ENCODE assay signal across 10 mouse cellular contexts in genomic region chr6:52239625-52240388, GRCm38 (mm10). TPM values are rescaled to one million over a fixed set of nuclear protein-coding genes. Genes with fewer than 3 reads are reported as not detected.
DNase-seq lines count a peak whose midpoint lies in the region; ATAC-seq and TF ChIP-seq lines count a peak whose summit lies in the region.
"Had no signal": no experiment of that assay in that cellular context is flagged by ENCODE, and none has a peak within 500 bp of the region (broad histone marks: within the 10 kb centered on the region; RNA-seq: fewer than 3 reads in every experiment).

No protein-coding gene starts in this region.

- peaks cover 94% of the 10 kb centered on the region for H3K27me3 ChIP-seq in forebrain, embryonic 12.5 days
- H3K27me3 ChIP-seq in forebrain, postnatal 0 days (ENCODE audit: insufficient read depth, low read length), result peaks cover 98% of the 10 kb centered on the region
- peaks cover 97% of the 10 kb centered on the region for H3K27me3 ChIP-seq in megakaryocyte, embryonic 14.5 days (replicated peaks)
- peaks cover 89% of the 10 kb centered on the region for H3K27me3 ChIP-seq in intestine, embryonic 15.5 days (replicated peaks)
- H3K27me3 ChIP-seq in neural tube, embryonic 14.5 days (ENCODE audit: control insufficient read depth, insufficient read depth, low read length), result peaks cover 18% of the 10 kb centered on the region

- WGBS in forebrain, embryonic 12.5 days, result 1% methylated on average over 30 of the region's 30 CpGs
- 2% methylated on average over 30 of the region's 30 CpGs for WGBS in forebrain, postnatal 0 days
- 2% methylated on average over 30 of the region's 30 CpGs for WGBS in intestine, embryonic 15.5 days
- 1% methylated on average over 30 of the region's 30 CpGs for WGBS in neural tube, embryonic 14.5 days

- TF ChIP-seq CTCF in forebrain, postnatal 0 days (IDR thresholded peaks at IDR 0.05; ENCODE audit: low read depth), result no peak

- H3K4me1 ChIP-seq in forebrain, embryonic 12.5 days, result 0 out of 2 replicates have a peak, but pooled peaks cover 4% of the 10 kb centered on the region
- H3K4me1 ChIP-seq in forebrain, postnatal 0 days (ENCODE audit: insufficient read depth), result no peaks in the 10 kb centered on the region
- H3K4me1 ChIP-seq in megakaryocyte, embryonic 14.5 days, result peaks cover 15% of the 10 kb centered on the region
- H3K4me1 ChIP-seq in intestine, embryonic 15.5 days (replicated peaks), result peaks cover 9% of the 10 kb centered on the region; the same call in 1 of the 2 replicates
- H3K4me1 ChIP-seq in neural tube, embryonic 14.5 days (ENCODE audit: control insufficient read depth, insufficient read depth, low read length), result no peaks in the 10 kb centered on the region; the same call in 1 of the 2 replicates

- H3K36me3 ChIP-seq in forebrain, embryonic 12.5 days (replicated peaks), result no peaks in the 10 kb centered on the region
- no peaks in the 10 kb centered on the region for H3K36me3 ChIP-seq in forebrain, postnatal 0 days (ENCODE audit: insufficient read depth)
- H3K36me3 ChIP-seq in megakaryocyte, embryonic 14.5 days (replicated peaks; ENCODE audit: low read length), result no peaks in the 10 kb centered on the region
- H3K36me3 ChIP-seq in intestine, embryonic 15.5 days, result no peaks in the 10 kb centered on the region
- H3K36me3 ChIP-seq in neural tube, embryonic 14.5 days (ENCODE audit: control insufficient read depth, insufficient read depth, low read length), result no peaks in the 10 kb centered on the region

- ATAC-seq in forebrain, embryonic 12.5 days (ENCODE audit: low FRiP score), result no peak
- no peak for ATAC-seq in forebrain, postnatal 0 days
- ATAC-seq in megakaryocyte, adult 5-6 weeks (ENCODE audit: poor library complexity, severe bottlenecking), result no peak
- ATAC-seq in intestine, embryonic 15.5 days, result no peak
- no peak for ATAC-seq in neural tube, embryonic 14.5 days (ENCODE audit: low read depth)
- no peak for ATAC-seq in cerebellum, adult (ENCODE audit: insufficient number of reproducible peaks, low FRiP score, low TSS enrichment)

- no peaks in the 10 kb centered on the region for H3K9me3 ChIP-seq in forebrain, embryonic 12.5 days
- H3K9me3 ChIP-seq in forebrain, postnatal 0 days (ENCODE audit: low read length), result no peaks in the 10 kb centered on the region
- peaks cover 2% of the 10 kb centered on the region; the same call in 1 of the 2 replicates for H3K9me3 ChIP-seq in megakaryocyte, embryonic 14.5 days
- no peaks in the 10 kb centered on the region for H3K9me3 ChIP-seq in intestine, embryonic 15.5 days
- no peaks in the 10 kb centered on the region for H3K9me3 ChIP-seq in neural tube, embryonic 14.5 days (ENCODE audit: control insufficient read depth, low read length)

- peak overlapping the region; percentile 13; the same call in 1 of the 2 replicates for H3K4me3 ChIP-seq in forebrain, embryonic 12.5 days (replicated peaks)
- no peak overlapping the region for H3K4me3 ChIP-seq in forebrain, postnatal 0 days (ENCODE audit: low read depth, low read length)
- peak overlapping the region; percentile 54 for H3K4me3 ChIP-seq in megakaryocyte, embryonic 14.5 days (replicated peaks)
- H3K4me3 ChIP-seq in intestine, embryonic 15.5 days (replicated peaks), result peak overlapping the region; percentile 26
- H3K4me3 ChIP-seq in neural tube, embryonic 14.5 days (ENCODE audit: low read depth, low read length), result peak overlapping the region; percentile 57

- H3K27ac ChIP-seq in forebrain, embryonic 12.5 days, result no peak overlapping the region
- no peak overlapping the region for H3K27ac ChIP-seq in forebrain, postnatal 0 days (ENCODE audit: low read depth, low read length)
- peak overlapping the region; percentile 25 for H3K27ac ChIP-seq in intestine, embryonic 15.5 days
- peak overlapping the region; percentile 96 for H3K27ac ChIP-seq in neural tube, embryonic 14.5 days (ENCODE audit: low read depth, low read length)

- no peak overlapping the region for H3K9ac ChIP-seq in forebrain, embryonic 12.5 days
- no peak overlapping the region for H3K9ac ChIP-seq in forebrain, postnatal 0 days
- H3K9ac ChIP-seq in intestine, embryonic 15.5 days, result 0 out of 2 replicates have a peak overlapping the region, but pooled peaks have one; percentile 3
- H3K9ac ChIP-seq in neural tube, embryonic 14.5 days (replicated peaks; ENCODE audit: low read depth, low read length), result peak overlapping the region; percentile 74

- DNase-seq in forebrain, postnatal 0 days, result no peak
- DNase-seq in spleen, postnatal 36 days (ENCODE audit: low spot score in 2 of 2), result no peak

- 0 out of 2 replicates have a peak overlapping the region, but pooled peaks have one; percentile 10 for H3K4me2 ChIP-seq in forebrain, embryonic 12.5 days
- H3K4me2 ChIP-seq in forebrain, postnatal 0 days (ENCODE audit: low read depth), result no peak overlapping the region
- H3K4me2 ChIP-seq in intestine, embryonic 15.5 days (replicated peaks), result peak overlapping the region; percentile 40
- H3K4me2 ChIP-seq in neural tube, embryonic 14.5 days (ENCODE audit: low read depth, low read length), result peak overlapping the region; percentile 90

RNA-seq across cellular contexts. Expression of gene Hoxa10, which starts 0.8 kb away (rescaled TPM):
- not detected in 2 replicates for polyA plus RNA-seq in forebrain, embryonic 12.5 days (2016; fragmentation: Nextera tagmentation; extraction: Ambion mirVana)
- total RNA-seq in forebrain, postnatal 0 days (2014; rRNA removed), result not detected in 2 replicates
- polyA plus RNA-seq in forebrain, postnatal 0 days (2015; fragmentation: Nextera tagmentation; extraction: Ambion mirVana), result not detected in 2 replicates
- polyA plus RNA-seq in megakaryocyte, embryonic 14.5 days (2012; ENCODE audit: insufficient read depth, low replicate concordance), result 0.10 TPM in 1 of 2 replicates, not detected in the other
- 0.07 TPM in 1 of 2 replicates, not detected in the other for total RNA-seq in megakaryocyte, adult 5-6 weeks (2015)
- 0.11 TPM in 1 of 2 replicates, not detected in the other for total RNA-seq in megakaryocyte, adult 5-6 weeks (2017)
- 11.4 and 20.2 TPM in 2 replicates for polyA plus RNA-seq in intestine, embryonic 15.5 days (2015; fragmentation: Nextera tagmentation; extraction: Ambion mirVana)
- polyA plus RNA-seq in neural tube, embryonic 14.5 days (2014; fragmentation: Nextera tagmentation; extraction: Ambion mirVana), result 50.5 and 79.4 TPM in 2 replicates
- total RNA-seq: adrenal gland, adult 2 months; layer of hippocampus, postnatal 14 days had no signal
- polyA plus RNA-seq: adrenal gland, adult 2 months had no signal

RNA-seq across cellular contexts. Expression of gene Hoxa11, which starts 5.8 kb away (rescaled TPM):
- polyA plus RNA-seq in forebrain, embryonic 12.5 days (2016; fragmentation: Nextera tagmentation; extraction: Ambion mirVana), result not detected in 2 replicates
- total RNA-seq in forebrain, postnatal 0 days (2014; rRNA removed), result not detected in 2 replicates
- polyA plus RNA-seq in forebrain, postnatal 0 days (2015; fragmentation: Nextera tagmentation; extraction: Ambion mirVana), result not detected in 2 replicates
- polyA plus RNA-seq in megakaryocyte, embryonic 14.5 days (2012; ENCODE audit: insufficient read depth, low replicate concordance), result not detected in 2 replicates
- total RNA-seq in megakaryocyte, adult 5-6 weeks (2015), result not detected in 2 replicates
- total RNA-seq in megakaryocyte, adult 5-6 weeks (2017), result not detected in 2 replicates
- polyA plus RNA-seq in intestine, embryonic 15.5 days (2015; fragmentation: Nextera tagmentation; extraction: Ambion mirVana), result 2.0 and 3.3 TPM in 2 replicates
- polyA plus RNA-seq in neural tube, embryonic 14.5 days (2014; fragmentation: Nextera tagmentation; extraction: Ambion mirVana), result 0.09 TPM in 1 of 2 replicates, not detected in the other
- total RNA-seq: adrenal gland, adult 2 months; layer of hippocampus, postnatal 14 days had no signal
- polyA plus RNA-seq: adrenal gland, adult 2 months had no signal

RNA-seq across cellular contexts. Expression of gene Hoxa9, which starts 8.9 kb away (rescaled TPM):
- polyA plus RNA-seq in forebrain, embryonic 12.5 days (2016; fragmentation: Nextera tagmentation; extraction: Ambion mirVana), result not detected in 2 replicates
- not detected in 2 replicates for total RNA-seq in forebrain, postnatal 0 days (2014; rRNA removed)
- polyA plus RNA-seq in forebrain, postnatal 0 days (2015; fragmentation: Nextera tagmentation; extraction: Ambion mirVana), result not detected in 2 replicates
- 3.8 TPM in 1 of 2 replicates, not detected in the other for polyA plus RNA-seq in megakaryocyte, embryonic 14.5 days (2012; ENCODE audit: insufficient read depth, low replicate concordance)
- 0.36 and 1.2 TPM in 2 replicates for total RNA-seq in megakaryocyte, adult 5-6 weeks (2015)
- 1.5 and 2.0 TPM in 2 replicates for total RNA-seq in megakaryocyte, adult 5-6 weeks (2017)
- polyA plus RNA-seq in intestine, embryonic 15.5 days (2015; fragmentation: Nextera tagmentation; extraction: Ambion mirVana), result 5.3 and 6.3 TPM in 2 replicates
- polyA plus RNA-seq in neural tube, embryonic 14.5 days (2014; fragmentation: Nextera tagmentation; extraction: Ambion mirVana), result 122 and 151 TPM in 2 replicates
- total RNA-seq: layer of hippocampus, postnatal 14 days had no signal

RNA-seq across cellular contexts. Expression of gene Hoxa7, which starts 18.2 kb away (rescaled TPM):
- not detected in 2 replicates for polyA plus RNA-seq in forebrain, embryonic 12.5 days (2016; fragmentation: Nextera tagmentation; extraction: Ambion mirVana)
- total RNA-seq in forebrain, postnatal 0 days (2014; rRNA removed), result not detected in 2 replicates
- polyA plus RNA-seq in forebrain, postnatal 0 days (2015; fragmentation: Nextera tagmentation; extraction: Ambion mirVana), result not detected in 2 replicates
- 2.8 and 3.2 TPM in 2 replicates for polyA plus RNA-seq in megakaryocyte, embryonic 14.5 days (2012; ENCODE audit: insufficient read depth, low replicate concordance)
- 1.2 and 1.8 TPM in 2 replicates for total RNA-seq in megakaryocyte, adult 5-6 weeks (2015)
- 0.53 and 0.73 TPM in 2 replicates for total RNA-seq in megakaryocyte, adult 5-6 weeks (2017)
- 7.5 and 9.4 TPM in 2 replicates for polyA plus RNA-seq in intestine, embryonic 15.5 days (2015; fragmentation: Nextera tagmentation; extraction: Ambion mirVana)
- polyA plus RNA-seq in neural tube, embryonic 14.5 days (2014; fragmentation: Nextera tagmentation; extraction: Ambion mirVana), result 90.8 and 110 TPM in 2 replicates

RNA-seq across cellular contexts. Expression of gene Hoxa13, which starts 20.9 kb away (rescaled TPM):
- polyA plus RNA-seq in forebrain, embryonic 12.5 days (2016; fragmentation: Nextera tagmentation; extraction: Ambion mirVana), result not detected in 2 replicates
- not detected in 2 replicates for total RNA-seq in forebrain, postnatal 0 days (2014; rRNA removed)
- not detected in 2 replicates for polyA plus RNA-seq in forebrain, postnatal 0 days (2015; fragmentation: Nextera tagmentation; extraction: Ambion mirVana)
- polyA plus RNA-seq in megakaryocyte, embryonic 14.5 days (2012; ENCODE audit: insufficient read depth, low replicate concordance), result not detected in 2 replicates
- total RNA-seq in megakaryocyte, adult 5-6 weeks (2015), result not detected in 2 replicates
- total RNA-seq in megakaryocyte, adult 5-6 weeks (2017), result not detected in 2 replicates
- polyA plus RNA-seq in intestine, embryonic 15.5 days (2015; fragmentation: Nextera tagmentation; extraction: Ambion mirVana), result 0.59 and 0.61 TPM in 2 replicates
- not detected in 2 replicates for polyA plus RNA-seq in neural tube, embryonic 14.5 days (2014; fragmentation: Nextera tagmentation; extraction: Ambion mirVana)
- total RNA-seq: adrenal gland, adult 2 months; layer of hippocampus, postnatal 14 days had no signal
- polyA plus RNA-seq: adrenal gland, adult 2 months had no signal

Comparison
In these comparisons a context has a peak if more than half of its experiments do, and no peak if none do; other contexts are left out.
1. H3K27ac ChIP-seq: peak in intestine, embryonic 15.5 days (single experiment) and neural tube, embryonic 14.5 days (single experiment); none in forebrain, embryonic 12.5 days (single experiment) and forebrain, postnatal 0 days (single experiment).
2. H3K9ac ChIP-seq: peak in intestine, embryonic 15.5 days (single experiment) and neural tube, embryonic 14.5 days (single experiment); none in forebrain, embryonic 12.5 days (single experiment) and forebrain, postnatal 0 days (single experiment).
3. RNA of gene Hoxa10, which starts 0.8 kb away (polyA plus RNA-seq): 50.5 to 79.4 TPM in neural tube, embryonic 14.5 days and 11.4 to 20.2 TPM in intestine, embryonic 15.5 days; 0.10 TPM in megakaryocyte, embryonic 14.5 days, not detected in forebrain, embryonic 12.5 days and not detected in forebrain, postnatal 0 days; every median in the first group is over 10 times any median in the second.
4. RNA of gene Hoxa9, which starts 8.9 kb away (polyA plus RNA-seq): 122 to 151 TPM in neural tube, embryonic 14.5 days; 5.3 to 6.3 TPM in intestine, embryonic 15.5 days, 3.8 TPM in megakaryocyte, embryonic 14.5 days, not detected in forebrain, embryonic 12.5 days and not detected in forebrain, postnatal 0 days; every median in the first group is over 10 times any median in the second.